Mouse (Mus musculus): Measurements from ENCODE around the gene Rdx. TPM values are rescaled to one million over a fixed set of nuclear protein-coding genes. Genes with fewer than 3 reads are reported as not detected.

Rdx gene
- polyA plus RNA-seq, 1 experiment from 2014 or later: 78.3 TPM

DNA sequence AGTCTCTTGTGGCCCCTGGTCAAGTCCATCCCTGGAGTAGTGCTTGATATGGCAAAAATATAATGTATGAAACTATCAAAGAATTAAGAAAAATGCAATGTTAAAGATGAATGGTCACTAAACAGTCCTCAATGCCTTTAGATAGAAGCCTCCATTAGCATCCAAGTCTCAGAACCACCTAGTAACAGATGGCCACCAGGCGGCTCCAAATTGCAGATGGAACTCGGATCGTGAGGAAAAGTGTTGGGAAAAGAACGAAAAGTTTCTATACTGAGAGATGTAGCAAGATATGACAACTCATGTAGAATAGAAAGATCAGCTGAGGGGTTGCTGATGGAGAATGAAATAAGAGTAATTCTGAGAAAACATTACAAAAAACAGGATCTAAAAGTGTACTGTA lies 83.4 kb downstream of the Rdx start:
- Histone ChIP-seq H3K4me1 (replicated peaks) (peaks cover 4% of the 10 kb centered on the region; the same call in 1 of the 2 replicates), H3K36me3 (peaks cover 7% of the 10 kb centered on the region), H3K4me2 (no peak overlapping the region), H3K27me3 (no peaks in the 10 kb centered on the region), H3K4me3 (no peak overlapping the region), H3K9me3 (no peaks in the 10 kb centered on the region), H3K9ac (no peak overlapping the region), H3K27ac (replicated peaks) (no peak overlapping the region)
- no peak for ATAC-seq (ENCODE audit: low FRiP score, low read depth)
- 84% methylated on average over 4 of the region's 4 CpGs for WGBS

DNA sequence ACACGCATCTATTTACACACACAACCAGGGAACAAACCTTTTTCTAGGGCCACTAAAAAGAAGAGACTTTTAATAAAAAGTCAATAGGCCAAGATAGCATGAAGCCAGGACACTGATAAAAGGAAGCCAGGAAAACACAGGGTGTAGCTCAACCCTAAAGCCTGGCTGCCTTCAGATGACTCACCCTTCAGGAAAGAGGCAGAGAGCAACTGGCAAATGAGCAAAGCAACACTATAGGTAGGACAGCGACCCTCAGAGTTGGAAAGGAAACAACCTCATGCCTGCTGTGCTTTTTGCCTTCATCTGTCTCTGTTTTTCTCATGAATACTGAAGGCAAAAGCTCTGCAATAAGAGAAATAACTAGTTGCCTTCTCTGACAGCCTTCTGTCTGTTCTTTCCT lies 85.8 kb downstream of the Rdx start:
- no peak overlapping the region for H3K9ac ChIP-seq
- H3K36me3 ChIP-seq: no peaks in the 10 kb centered on the region
- H3K4me2 ChIP-seq: no peak overlapping the region
- no peaks in the 10 kb centered on the region for H3K9me3 ChIP-seq
- WGBS: 84% methylated on average over 2 of the region's 2 CpGs
- H3K4me3 ChIP-seq: no peak overlapping the region
- H3K4me1 ChIP-seq (replicated peaks): peaks cover 4% of the 10 kb centered on the region; the same call in 1 of the 2 replicates
- H3K27ac ChIP-seq (replicated peaks): no peak overlapping the region
- no peak for ATAC-seq (ENCODE audit: low FRiP score, low read depth)
- H3K27me3 ChIP-seq: no peaks in the 10 kb centered on the region

Small RNA genes lying within 50 kb of the gene (microRNA-seq; reads per million reads assigned to microRNA genes)
- gene Gm27686 (not detected), gene Mir6244 (not detected)

Other genes with a start within 250 kb of the Rdx start
- 38.9 and 42.5 TPM in 2 replicates for gene Fdx1, start 83.6 kb upstream of the Rdx start, polyA plus RNA-seq (2015; fragmentation: Nextera tagmentation; extraction: Ambion mirVana)
- gene Zc3h12c, start 121.4 kb downstream of the Rdx start, polyA plus RNA-seq (2015; fragmentation: Nextera tagmentation; extraction: Ambion mirVana): 4.5 and 6.3 TPM in 2 replicates

All from hindbrain, embryonic 15.5 days (tissue).